Mouse (Mus musculus): Measurements from ENCODE around the gene Tbata. TPM values are rescaled to one million over a fixed set of nuclear protein-coding genes. Genes with fewer than 3 reads are reported as not detected.

Gene Tbata
- polyA plus RNA-seq, 1 experiment from 2014 or later = not detected

GRCm38 (mm10) chr10:61147157-61148040 is 24.4 kb upstream of the Tbata start, which contains the start of gene Sgpl1:
Gene Sgpl1 (minus strand): TSS chr10:61147703.
- WGBS = under 1% methylated on average over 81 of the region's 82 CpGs
- Histone ChIP-seq H3K9me3 (ENCODE audit: control insufficient read depth) (no peaks in the 10 kb centered on the region), H3K27me3 (replicated peaks; ENCODE audit: control insufficient read depth, insufficient read depth, low read length) (no peaks in the 10 kb centered on the region), H3K4me3 (ENCODE audit: low read depth, low read length) (peak within 1 kb of the TSS; percentile 86), H3K9ac (ENCODE audit: low read depth, low read length) (peak within 1 kb of the TSS; percentile 95), H3K36me3 (ENCODE audit: control insufficient read depth, insufficient read depth) (no peaks in the 10 kb centered on the region), H3K4me1 (replicated peaks; ENCODE audit: control insufficient read depth, insufficient read depth, low read length) (no peaks in the 10 kb centered on the region), H3K27ac (ENCODE audit: low read depth, low read length) (peak within 1 kb of the TSS; percentile 95), H3K4me2 (replicated peaks; ENCODE audit: low read depth) (peak within 1 kb of the TSS; percentile 94)
- TF ChIP-seq CTCF (IDR thresholded peaks at IDR 0.05; ENCODE audit: low read depth) = peak; percentile 88
- peak; percentile 91 for ATAC-seq

DNA sequence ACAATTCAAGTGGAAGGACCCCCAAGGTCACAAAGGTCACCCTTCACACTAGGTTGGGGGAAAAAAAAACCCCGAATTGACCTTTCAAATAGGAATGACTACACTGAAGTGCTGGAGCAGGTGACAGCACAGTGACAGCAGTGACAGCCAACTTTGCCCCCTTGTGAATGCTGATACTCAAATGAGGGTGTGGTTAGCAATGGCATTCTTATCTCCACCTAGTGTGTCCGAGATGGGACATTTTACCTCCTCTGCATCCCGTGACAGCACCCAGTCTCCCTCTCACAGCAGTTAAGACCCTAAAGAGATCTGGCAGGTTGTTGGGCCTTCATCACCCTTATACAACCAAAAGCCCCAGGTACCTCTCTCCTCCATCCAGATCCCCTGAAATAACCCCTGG is 22.3 kb upstream of the Tbata start:
- Histone ChIP-seq H3K36me3 (ENCODE audit: control insufficient read depth, insufficient read depth) (no peaks in the 10 kb centered on the region), H3K27ac (ENCODE audit: low read depth, low read length) (no peak overlapping the region), H3K4me3 (ENCODE audit: low read depth, low read length) (no peak overlapping the region), H3K27me3 (replicated peaks; ENCODE audit: control insufficient read depth, insufficient read depth, low read length) (no peaks in the 10 kb centered on the region), H3K4me2 (replicated peaks; ENCODE audit: low read depth) (no peak overlapping the region), H3K9ac (ENCODE audit: low read depth, low read length) (no peak overlapping the region), H3K4me1 (replicated peaks; ENCODE audit: control insufficient read depth, insufficient read depth, low read length) (no peaks in the 10 kb centered on the region), H3K9me3 (ENCODE audit: control insufficient read depth) (no peaks in the 10 kb centered on the region)
- ATAC-seq = no peak
- TF ChIP-seq CTCF (IDR thresholded peaks at IDR 0.05; ENCODE audit: low read depth) = no peak
- WGBS = 44% methylated on average over 3 of the region's 3 CpGs

DNA sequence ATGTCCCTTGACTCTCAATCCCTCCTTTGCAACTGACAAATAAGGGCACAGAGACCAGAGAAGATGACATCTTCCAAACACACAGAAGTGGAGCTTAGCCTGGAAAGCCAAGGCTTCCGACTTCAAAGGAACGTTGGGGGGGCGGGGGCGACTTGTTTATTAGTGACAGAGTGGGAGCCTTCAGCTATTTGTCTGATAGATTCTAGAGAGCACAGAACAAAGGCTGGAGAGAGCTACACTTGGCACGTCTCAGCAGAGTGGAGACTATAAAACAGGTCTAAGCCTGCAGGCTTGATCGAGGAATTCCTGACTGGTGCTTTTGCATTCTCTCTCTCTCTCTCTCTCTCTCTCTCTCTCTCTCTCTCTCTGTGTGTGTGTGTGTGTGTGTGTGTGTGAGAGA is 21.1 kb upstream of the Tbata start:
- Histone ChIP-seq H3K4me3 (ENCODE audit: low read depth, low read length) (no peak overlapping the region), H3K27ac (ENCODE audit: low read depth, low read length) (no peak overlapping the region), H3K27me3 (replicated peaks; ENCODE audit: control insufficient read depth, insufficient read depth, low read length) (no peaks in the 10 kb centered on the region), H3K36me3 (ENCODE audit: control insufficient read depth, insufficient read depth) (no peaks in the 10 kb centered on the region), H3K9ac (ENCODE audit: low read depth, low read length) (no peak overlapping the region), H3K4me1 (replicated peaks; ENCODE audit: control insufficient read depth, insufficient read depth, low read length) (no peaks in the 10 kb centered on the region), H3K9me3 (ENCODE audit: control insufficient read depth) (no peaks in the 10 kb centered on the region), H3K4me2 (replicated peaks; ENCODE audit: low read depth) (no peak overlapping the region)
- WGBS = 29% methylated on average over 6 of the region's 6 CpGs
- ATAC-seq = no peak
- TF ChIP-seq CTCF (IDR thresholded peaks at IDR 0.05; ENCODE audit: low read depth) = no peak

DNA sequence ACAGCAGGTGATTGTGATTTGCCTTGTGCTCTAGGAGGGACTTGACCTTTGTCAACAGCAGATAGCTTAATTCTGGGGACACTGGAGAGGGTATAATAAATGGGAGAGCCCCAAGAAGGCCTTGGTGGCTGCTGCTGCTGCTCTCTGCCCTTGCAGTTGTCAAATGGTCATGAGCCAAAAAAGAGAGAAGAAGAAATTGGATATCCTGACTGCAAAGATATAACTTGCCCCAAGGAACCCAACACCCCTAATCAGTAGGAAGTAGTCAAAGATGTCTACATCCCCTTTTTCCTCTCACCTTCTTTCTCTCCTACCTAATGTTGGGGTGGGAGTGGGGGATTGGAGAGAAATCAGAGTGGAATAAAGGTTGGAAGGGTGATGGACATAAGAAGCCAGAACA is 19.6 kb upstream of the Tbata start:
- Histone ChIP-seq H3K27me3 (replicated peaks; ENCODE audit: control insufficient read depth, insufficient read depth, low read length) (no peaks in the 10 kb centered on the region), H3K4me2 (replicated peaks; ENCODE audit: low read depth) (no peak overlapping the region), H3K4me3 (ENCODE audit: low read depth, low read length) (no peak overlapping the region), H3K9ac (ENCODE audit: low read depth, low read length) (no peak overlapping the region), H3K9me3 (ENCODE audit: control insufficient read depth) (no peaks in the 10 kb centered on the region), H3K4me1 (replicated peaks; ENCODE audit: control insufficient read depth, insufficient read depth, low read length) (no peaks in the 10 kb centered on the region), H3K27ac (ENCODE audit: low read depth, low read length) (no peak overlapping the region), H3K36me3 (ENCODE audit: control insufficient read depth, insufficient read depth) (no peaks in the 10 kb centered on the region)
- no peak for ATAC-seq
- no peak for TF ChIP-seq CTCF (IDR thresholded peaks at IDR 0.05; ENCODE audit: low read depth)

DNA sequence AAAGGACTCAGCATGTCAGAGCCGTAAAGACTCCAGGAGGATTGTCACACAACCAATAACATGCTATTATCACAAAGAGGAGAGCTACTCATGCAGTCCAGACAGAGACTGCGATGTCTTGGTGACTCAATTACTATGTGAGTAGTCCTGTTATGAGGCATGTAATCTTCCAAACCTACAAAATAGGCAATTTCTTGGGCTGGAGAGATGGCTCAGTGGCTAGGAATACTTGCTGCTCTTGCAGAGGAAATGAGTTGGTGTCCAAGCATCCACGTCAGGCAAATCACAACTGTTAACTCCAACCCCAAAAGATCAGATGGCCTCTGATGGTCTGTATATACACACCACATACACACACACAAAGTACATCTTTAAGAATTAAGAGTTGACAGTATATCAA is 16.1 kb upstream of the Tbata start:
- WGBS = 71% methylated on average over 3 of the region's 3 CpGs
- Histone ChIP-seq H3K4me3 (ENCODE audit: low read depth, low read length) (no peak overlapping the region), H3K27ac (ENCODE audit: low read depth, low read length) (no peak overlapping the region), H3K9ac (ENCODE audit: low read depth, low read length) (no peak overlapping the region), H3K9me3 (ENCODE audit: control insufficient read depth) (no peaks in the 10 kb centered on the region), H3K4me1 (replicated peaks; ENCODE audit: control insufficient read depth, insufficient read depth, low read length) (no peaks in the 10 kb centered on the region), H3K27me3 (replicated peaks; ENCODE audit: control insufficient read depth, insufficient read depth, low read length) (no peaks in the 10 kb centered on the region), H3K4me2 (replicated peaks; ENCODE audit: low read depth) (no peak overlapping the region), H3K36me3 (ENCODE audit: control insufficient read depth, insufficient read depth) (no peaks in the 10 kb centered on the region)
- TF ChIP-seq CTCF (IDR thresholded peaks at IDR 0.05; ENCODE audit: low read depth) = no peak
- ATAC-seq = no peak

DNA sequence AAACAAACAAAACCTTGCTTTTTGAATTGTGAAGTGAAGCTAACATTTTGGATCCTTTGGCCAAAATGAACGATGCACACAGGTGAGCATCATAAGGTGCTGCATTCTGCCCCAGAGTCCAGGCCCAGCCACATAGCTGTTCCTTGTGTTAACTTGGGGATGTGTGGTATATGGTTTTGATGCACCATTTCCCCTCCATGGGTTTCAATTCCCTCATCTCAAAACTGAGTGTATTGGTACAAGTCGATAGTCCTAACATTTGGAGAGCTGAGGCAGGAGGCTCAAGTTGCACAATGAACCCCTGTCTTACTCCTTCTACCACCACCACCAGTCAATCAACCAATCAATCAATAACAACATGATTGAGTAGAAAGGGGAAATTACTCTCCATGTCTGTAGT is 15.3 kb upstream of the Tbata start:
- no peak overlapping the region for H3K4me2 ChIP-seq (replicated peaks; ENCODE audit: low read depth)
- no peak for TF ChIP-seq CTCF (IDR thresholded peaks at IDR 0.05; ENCODE audit: low read depth)
- no peaks in the 10 kb centered on the region for H3K27me3 ChIP-seq (replicated peaks; ENCODE audit: control insufficient read depth, insufficient read depth, low read length)
- no peaks in the 10 kb centered on the region for H3K36me3 ChIP-seq (ENCODE audit: control insufficient read depth, insufficient read depth)
- no peaks in the 10 kb centered on the region for H3K9me3 ChIP-seq (ENCODE audit: control insufficient read depth)
- no peaks in the 10 kb centered on the region for H3K4me1 ChIP-seq (replicated peaks; ENCODE audit: control insufficient read depth, insufficient read depth, low read length)
- WGBS = 91% methylated on average over 2 of the region's 2 CpGs
- H3K27ac ChIP-seq (ENCODE audit: low read depth, low read length) = no peak overlapping the region
- no peak for ATAC-seq
- no peak overlapping the region for H3K4me3 ChIP-seq (ENCODE audit: low read depth, low read length)
- no peak overlapping the region for H3K9ac ChIP-seq (ENCODE audit: low read depth, low read length)
